Mouse (Mus musculus): ENCODE data around the gene Gdf9. TPM values are rescaled to one million over a fixed set of nuclear protein-coding genes. Genes with fewer than 3 reads are reported as not detected.
A peak's percentile ranks its signal among the peaks of the same experiment; 100 is the strongest.

Gdf9 gene
- polyA plus RNA-seq, 1 experiment = 1.5 TPM

- 46% methylated on average over 16 of the region's 16 CpGs for WGBS
- no peak for DNase-seq
- no peak for TF ChIP-seq POLR2A (IDR thresholded peaks at IDR 0.05; ENCODE audit: control insufficient read depth, extremely low read depth, insufficient read depth, low read length, poor library complexity)
- TF ChIP-seq CTCF (IDR thresholded peaks at IDR 0.05; ENCODE audit: borderline replicate concordance, control insufficient read depth, extremely low read depth, insufficient read depth, low read length, poor library complexity) = no peak
- no peak overlapping the region for H3K27ac ChIP-seq (ENCODE audit: control insufficient read depth, insufficient read depth, low read length)
- no peaks in the 10 kb centered on the region for H3K36me3 ChIP-seq (ENCODE audit: control insufficient read depth, insufficient read depth, low read length)
- H3K4me3 ChIP-seq (ENCODE audit: control insufficient read depth, insufficient read depth, low read length) = no peak overlapping the region
- no peaks in the 10 kb centered on the region for H3K4me1 ChIP-seq (replicated peaks; ENCODE audit: control insufficient read depth, insufficient read depth, low read length)
- H3K27me3 ChIP-seq (ENCODE audit: control insufficient read depth, insufficient read depth, low read length) = no peaks in the 10 kb centered on the region; the same call in 1 of the 2 replicates
Observed at GRCm38 (mm10) chr11:53469294-53469967, 38.6 kb downstream of the Gdf9 start.

- H3K36me3 ChIP-seq (ENCODE audit: control insufficient read depth, insufficient read depth, low read length) = no peaks in the 10 kb centered on the region
- no peak within 1 kb of the TSS for H3K27ac ChIP-seq (ENCODE audit: control insufficient read depth, insufficient read depth, low read length)
- TF ChIP-seq CTCF (IDR thresholded peaks at IDR 0.05; ENCODE audit: borderline replicate concordance, control insufficient read depth, extremely low read depth, insufficient read depth, low read length, poor library complexity) = peak; percentile 92
- no peak for TF ChIP-seq POLR2A (IDR thresholded peaks at IDR 0.05; ENCODE audit: control insufficient read depth, extremely low read depth, insufficient read depth, low read length, poor library complexity)
- peak; percentile 86 for DNase-seq
- H3K27me3 ChIP-seq (ENCODE audit: control insufficient read depth, insufficient read depth, low read length) = no peaks in the 10 kb centered on the region; the same call in 1 of the 2 replicates
- H3K4me3 ChIP-seq (ENCODE audit: control insufficient read depth, insufficient read depth, low read length) = no peak within 1 kb of the TSS
- 9% methylated on average over 29 of the region's 29 CpGs for WGBS
- H3K4me1 ChIP-seq (replicated peaks; ENCODE audit: control insufficient read depth, insufficient read depth, low read length) = no peaks in the 10 kb centered on the region
Observed at GRCm38 (mm10) chr11:53469968-53470695, 39.3 kb downstream of the Gdf9 start, which contains the start of gene Gm9837. Gene Gm9837, minus strand, starts transcription at chr11:53470479.

GRCm38 (mm10) chr11:53472709-53473108, 41.9 kb downstream of the Gdf9 start:
- Histone ChIP-seq H3K4me3 (ENCODE audit: control insufficient read depth, insufficient read depth, low read length) (no peak overlapping the region), H3K27me3 (ENCODE audit: control insufficient read depth, insufficient read depth, low read length) (no peaks in the 10 kb centered on the region), H3K36me3 (ENCODE audit: control insufficient read depth, insufficient read depth, low read length) (no peaks in the 10 kb centered on the region), H3K27ac (ENCODE audit: control insufficient read depth, insufficient read depth, low read length) (no peak overlapping the region), H3K4me1 (replicated peaks; ENCODE audit: control insufficient read depth, insufficient read depth, low read length) (no peaks in the 10 kb centered on the region)
- TF ChIP-seq POLR2A (IDR thresholded peaks at IDR 0.05; ENCODE audit: control insufficient read depth, extremely low read depth, insufficient read depth, low read length, poor library complexity) (no peak), CTCF (IDR thresholded peaks at IDR 0.05; ENCODE audit: borderline replicate concordance, control insufficient read depth, extremely low read depth, insufficient read depth, low read length, poor library complexity) (no peak)
- DNase-seq = no peak
- WGBS = 85% methylated on average over 3 of the region's 3 CpGs

- no peak for TF ChIP-seq POLR2A (IDR thresholded peaks at IDR 0.05; ENCODE audit: control insufficient read depth, extremely low read depth, insufficient read depth, low read length, poor library complexity)
- no peak for TF ChIP-seq CTCF (IDR thresholded peaks at IDR 0.05; ENCODE audit: borderline replicate concordance, control insufficient read depth, extremely low read depth, insufficient read depth, low read length, poor library complexity)
- WGBS = 55% methylated on average over 8 of the region's 8 CpGs
Observed at GRCm38 (mm10) chr11:53475620-53476019, 44.8 kb downstream of the Gdf9 start.

GRCm38 (mm10) chr11:53477833-53478232, 47.0 kb downstream of the Gdf9 start:
- WGBS = 85% methylated on average over 7 of the region's 7 CpGs
- Histone ChIP-seq H3K27ac (ENCODE audit: control insufficient read depth, insufficient read depth, low read length) (no peak overlapping the region), H3K4me1 (replicated peaks; ENCODE audit: control insufficient read depth, insufficient read depth, low read length) (peaks cover 5% of the 10 kb centered on the region), H3K36me3 (ENCODE audit: control insufficient read depth, insufficient read depth, low read length) (no peaks in the 10 kb centered on the region), H3K4me3 (ENCODE audit: control insufficient read depth, insufficient read depth, low read length) (no peak overlapping the region), H3K27me3 (ENCODE audit: control insufficient read depth, insufficient read depth, low read length) (peaks cover 15% of the 10 kb centered on the region)
- TF ChIP-seq CTCF (IDR thresholded peaks at IDR 0.05; ENCODE audit: borderline replicate concordance, control insufficient read depth, extremely low read depth, insufficient read depth, low read length, poor library complexity) (no peak), POLR2A (IDR thresholded peaks at IDR 0.05; ENCODE audit: control insufficient read depth, extremely low read depth, insufficient read depth, low read length, poor library complexity) (no peak)
- DNase-seq = no peak

More at GRCm38 (mm10) chr11:53475620-53476019, 44.8 kb downstream of the Gdf9 start:
- DNase-seq = no peak
- Histone ChIP-seq H3K4me1 (replicated peaks; ENCODE audit: control insufficient read depth, insufficient read depth, low read length) (peaks cover 5% of the 10 kb centered on the region), H3K27ac (ENCODE audit: control insufficient read depth, insufficient read depth, low read length) (no peak overlapping the region), H3K36me3 (ENCODE audit: control insufficient read depth, insufficient read depth, low read length) (no peaks in the 10 kb centered on the region), H3K4me3 (ENCODE audit: control insufficient read depth, insufficient read depth, low read length) (no peak overlapping the region), H3K27me3 (ENCODE audit: control insufficient read depth, insufficient read depth, low read length) (peaks cover 15% of the 10 kb centered on the region)

- WGBS = 15% methylated on average over 79 of the region's 79 CpGs
- H3K27ac ChIP-seq (ENCODE audit: control insufficient read depth, insufficient read depth, low read length) = no peak overlapping the region
- H3K4me3 ChIP-seq (ENCODE audit: control insufficient read depth, insufficient read depth, low read length) = no peak overlapping the region
Observed at GRCm38 (mm10) chr11:53478383-53479170, 47.8 kb downstream of the Gdf9 start.

More at GRCm38 (mm10) chr11:53478383-53479170, 47.8 kb downstream of the Gdf9 start:
- DNase-seq = no peak
- Histone ChIP-seq H3K36me3 (ENCODE audit: control insufficient read depth, insufficient read depth, low read length) (no peaks in the 10 kb centered on the region), H3K27me3 (ENCODE audit: control insufficient read depth, insufficient read depth, low read length) (peaks cover 15% of the 10 kb centered on the region), H3K4me1 (replicated peaks; ENCODE audit: control insufficient read depth, insufficient read depth, low read length) (peaks cover 5% of the 10 kb centered on the region)
- no peak for TF ChIP-seq POLR2A (IDR thresholded peaks at IDR 0.05; ENCODE audit: control insufficient read depth, extremely low read depth, insufficient read depth, low read length, poor library complexity)
- no peak for TF ChIP-seq CTCF (IDR thresholded peaks at IDR 0.05; ENCODE audit: borderline replicate concordance, control insufficient read depth, extremely low read depth, insufficient read depth, low read length, poor library complexity)

Data from thymus, adult 2 months (tissue).